Mouse (Mus musculus) urinary bladder, postnatal 25 days (tissue): ENCODE measurements around the gene Cdh5.

Experiments
- DNase-seq: peaks from one replicate; pipeline ENCODE4 v3.0.0; 2022; ENCODE audit warnings: low spot score

The Cdh5 gene

GRCm38 (mm10) chr8:104136277-104136676 lies 34.9 kb downstream of the Cdh5 start:
- DNase-seq: no peak

DNA sequence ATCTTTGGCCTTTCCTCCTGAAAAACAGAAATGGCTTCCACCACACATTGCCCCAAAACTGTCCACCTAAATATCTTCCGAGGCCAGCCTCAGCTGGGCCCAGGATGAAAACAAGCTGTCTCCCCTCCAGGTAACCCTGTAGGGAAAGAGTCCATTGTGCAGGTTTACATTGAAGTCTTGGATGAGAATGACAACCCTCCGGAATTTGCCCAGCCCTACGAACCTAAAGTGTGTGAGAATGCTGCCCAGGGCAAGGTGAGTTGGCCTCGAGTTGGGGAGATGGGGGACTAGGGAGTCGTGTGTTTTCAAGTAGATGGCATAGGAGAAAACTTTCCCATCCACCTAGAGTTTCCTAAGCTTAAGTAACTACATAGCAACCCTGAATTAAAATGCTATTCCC lies 36.2 kb downstream of the Cdh5 start:
- no peak for DNase-seq

GRCm38 (mm10) chr8:104140611-104141010 lies 39.2 kb downstream of the Cdh5 start:
- DNase-seq: no peak

- no peak for DNase-seq
Observed at GRCm38 (mm10) chr8:104142415-104142814, 41.0 kb downstream of the Cdh5 start.

GRCm38 (mm10) chr8:104143379-104143778 lies 42.0 kb downstream of the Cdh5 start:
- no peak for DNase-seq

DNA sequence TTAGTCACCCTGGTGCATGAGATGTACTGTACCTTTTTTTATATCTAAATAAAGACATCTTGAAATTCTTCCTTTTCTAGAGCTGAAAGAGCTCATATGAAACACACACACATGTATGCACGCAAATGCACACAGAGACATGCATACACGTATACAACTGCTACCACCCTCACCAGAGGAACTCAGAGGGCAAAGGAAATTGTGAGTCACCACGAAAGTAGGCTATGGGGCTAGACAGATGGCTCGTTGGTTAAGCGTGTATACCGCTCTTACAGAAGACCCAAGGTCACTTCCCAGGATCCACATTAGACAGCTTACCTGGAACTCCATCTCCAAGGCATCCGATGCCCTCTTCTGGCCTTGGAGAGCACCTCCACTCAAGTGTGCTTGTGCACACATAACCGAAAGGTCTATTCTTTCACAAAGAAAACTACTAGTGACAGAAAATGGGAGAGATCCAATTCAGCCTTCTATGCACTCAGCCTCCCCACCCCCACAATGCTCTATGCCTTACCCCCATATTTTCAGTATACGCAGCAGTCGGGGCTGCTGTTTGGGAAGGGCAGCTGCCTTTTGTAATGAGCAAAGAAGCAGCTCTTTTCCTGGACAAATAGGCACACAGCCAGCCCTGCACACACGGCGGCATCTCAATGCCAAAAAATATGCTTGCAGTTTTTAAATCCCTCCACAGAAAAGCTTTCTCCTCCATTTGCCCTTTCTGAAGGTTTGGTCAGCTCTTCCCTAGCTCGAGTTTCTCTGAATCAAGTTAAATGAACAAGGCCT lies 43.2 kb downstream of the Cdh5 start:
- no peak for DNase-seq

GRCm38 (mm10) chr8:104145981-104146689 lies 44.7 kb downstream of the Cdh5 start:
- peak; percentile 90 for DNase-seq

GRCm38 (mm10) chr8:104146717-104147494 lies 45.5 kb downstream of the Cdh5 start:
- no peak for DNase-seq

- no peak for DNase-seq
Observed at GRCm38 (mm10) chr8:104147947-104148346, 46.5 kb downstream of the Cdh5 start.

DNA sequence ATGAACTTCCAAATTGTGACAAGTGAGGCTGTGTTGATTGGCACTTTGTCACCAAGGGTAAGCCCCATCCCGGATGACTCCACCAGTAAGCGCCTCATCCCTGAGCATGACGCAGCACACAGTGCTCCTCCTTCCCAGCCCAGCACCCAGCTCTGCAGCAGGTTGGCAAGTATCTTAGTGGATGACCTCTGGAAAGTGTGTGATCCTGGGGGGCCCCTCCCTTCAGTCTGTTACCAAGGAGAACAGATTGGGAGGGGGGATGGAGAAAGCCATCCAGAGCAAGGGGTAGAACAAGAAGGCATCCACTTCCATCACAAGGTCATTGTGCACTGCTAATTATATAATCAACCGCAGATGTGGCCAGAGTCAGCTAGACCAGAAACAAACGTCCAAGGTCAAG lies 59.3 kb downstream of the Cdh5 start:
- no peak for DNase-seq

DNA sequence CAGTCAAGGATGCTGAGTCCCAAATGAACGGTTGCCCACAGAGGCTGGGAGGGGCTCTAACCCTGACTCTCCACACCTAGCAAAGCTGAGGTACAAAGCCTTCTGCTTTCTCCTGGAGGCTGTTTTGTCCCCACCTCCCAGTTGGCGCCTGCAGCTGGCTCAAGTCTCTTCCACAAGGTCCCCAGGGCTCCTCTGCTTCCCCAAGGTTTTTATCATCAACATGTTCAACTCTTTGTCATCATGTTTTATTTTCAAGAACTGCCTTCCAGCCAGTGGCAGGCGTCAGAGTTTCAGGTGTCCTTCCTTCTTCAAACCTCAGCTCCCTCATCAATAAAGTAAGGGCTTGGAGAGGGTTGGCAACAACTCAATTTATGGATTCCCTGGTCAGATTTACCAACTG lies 68.0 kb downstream of the Cdh5 start:
- no peak for DNase-seq

DNA sequence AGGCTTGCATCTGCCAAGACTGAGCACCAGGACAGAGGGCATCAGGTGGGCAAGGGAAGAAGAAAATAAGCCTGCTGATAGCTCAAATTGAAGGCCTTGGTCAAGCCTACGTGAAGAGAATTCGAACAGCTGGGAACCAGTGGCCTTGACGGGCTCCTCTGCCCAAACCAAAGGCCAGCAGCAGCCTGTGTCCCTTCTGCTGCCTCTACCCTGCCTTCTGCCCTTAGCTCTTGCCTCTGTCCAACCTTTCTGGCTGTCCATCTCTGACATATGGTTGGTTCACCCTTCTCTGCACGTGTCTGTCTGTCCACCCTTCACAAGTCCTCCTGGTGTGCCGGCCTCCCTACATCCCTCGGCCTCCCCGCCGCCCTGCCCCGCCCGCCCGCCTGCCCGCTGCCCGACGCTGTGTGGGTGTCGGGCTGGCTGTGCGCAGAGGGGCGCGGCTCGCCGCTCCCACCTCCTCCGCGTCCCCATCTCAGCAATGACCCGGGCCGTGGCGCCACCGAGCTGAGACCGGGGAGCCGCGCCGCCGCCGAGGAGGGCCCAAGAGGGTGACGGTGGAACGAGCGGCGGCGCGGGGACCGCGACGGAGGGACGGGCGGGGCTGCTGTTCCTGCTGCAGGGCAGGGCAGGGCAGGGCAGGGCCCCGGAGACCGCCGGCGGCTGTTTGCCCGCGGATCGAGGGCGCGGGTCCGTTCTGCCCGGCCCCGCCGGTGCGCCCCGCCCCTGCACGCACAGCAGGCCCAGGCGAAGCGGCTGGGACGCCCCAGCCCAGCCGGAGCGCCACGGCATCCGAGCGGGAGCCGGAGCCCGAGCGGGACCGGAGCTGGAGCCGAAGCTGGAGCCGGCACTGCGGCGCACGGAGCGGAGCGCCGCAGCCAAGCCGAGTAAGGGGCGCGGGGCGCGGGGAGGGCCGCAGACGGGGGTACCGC lies 69.0 kb downstream of the Cdh5 start, which contains the start of gene Bean1:
Gene Bean1 (plus strand): TSS at position 325 of the 932 bp plus-strand sequence.
- peak; percentile 28 for DNase-seq

- DNase-seq: no peak
Observed at GRCm38 (mm10) chr8:104171050-104171620, 69.7 kb downstream of the Cdh5 start.

DNA sequence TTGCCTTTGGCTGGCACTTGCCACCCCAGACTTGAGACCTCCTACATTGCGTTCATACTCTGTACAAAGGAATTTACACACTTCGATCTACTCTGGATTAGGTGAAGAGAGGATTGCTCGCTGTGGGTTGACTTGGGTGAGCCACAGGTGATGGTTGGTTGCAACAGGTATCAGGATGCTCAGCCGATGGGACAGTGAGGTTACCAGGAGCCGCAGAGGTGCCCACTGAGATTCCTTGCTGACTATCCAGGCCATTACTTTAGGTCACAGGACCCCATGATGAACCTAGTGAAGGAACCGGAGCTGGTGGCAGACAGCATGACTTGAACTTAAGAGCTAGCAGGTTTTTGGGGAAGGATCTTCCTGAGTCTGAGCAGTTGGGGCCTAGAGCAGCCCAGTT lies 71.0 kb downstream of the Cdh5 start:
- no peak for DNase-seq

DNA sequence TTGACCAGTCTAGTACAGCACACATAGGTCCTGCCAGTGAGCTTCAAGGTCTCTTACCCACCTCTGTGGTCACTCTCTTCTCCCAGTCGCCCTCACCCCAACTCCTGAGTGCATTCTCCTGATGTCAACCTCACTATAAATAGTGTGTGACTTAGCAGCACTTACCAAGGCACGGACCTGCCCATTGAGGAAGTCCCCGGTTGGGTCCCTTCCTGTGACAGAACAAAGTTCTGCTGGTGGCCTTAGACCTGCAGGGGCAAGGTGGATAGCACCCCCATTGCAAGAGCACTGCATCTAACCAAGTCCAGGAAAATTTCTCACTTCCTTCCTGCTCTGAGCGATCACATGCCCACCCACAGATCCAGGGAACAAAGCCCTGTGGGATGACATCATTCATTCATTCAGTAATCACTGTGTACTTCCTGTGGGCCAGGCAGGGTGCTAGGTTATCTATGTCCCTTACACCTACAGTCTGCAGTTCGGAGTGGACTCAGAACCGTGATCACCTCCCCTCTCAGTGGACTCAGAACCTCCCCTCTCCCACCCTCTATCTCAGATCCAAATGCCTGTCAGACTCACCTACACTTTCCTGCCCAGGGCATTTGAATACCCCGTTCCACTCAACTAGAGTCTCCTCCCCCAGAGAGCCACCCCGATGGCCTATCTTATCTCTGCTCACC lies 74.6 kb downstream of the Cdh5 start:
- no peak for DNase-seq

- DNase-seq: no peak
Observed at GRCm38 (mm10) chr8:104177054-104177453, 75.6 kb downstream of the Cdh5 start.

DNA sequence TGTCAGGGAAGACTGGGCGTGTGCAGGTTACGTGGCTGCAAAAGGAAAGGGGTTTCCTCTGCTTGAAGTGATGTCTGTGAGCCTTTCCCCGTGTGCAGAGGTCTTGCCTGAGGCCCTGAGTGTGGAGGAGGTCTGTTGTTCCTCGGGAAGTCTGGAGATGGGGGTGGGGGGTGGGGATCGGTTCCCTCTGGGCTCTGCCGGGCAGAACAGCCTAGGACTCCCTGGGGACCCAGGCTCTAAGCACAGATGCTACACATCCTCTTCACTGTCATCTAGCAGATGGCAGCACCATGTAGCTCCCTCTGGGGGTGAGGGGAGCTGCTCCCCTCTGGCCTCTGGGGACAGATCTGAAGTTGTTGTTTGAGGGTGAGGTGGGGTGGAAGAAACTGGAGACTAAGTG lies 83.5 kb downstream of the Cdh5 start:
- DNase-seq: no peak

DNA sequence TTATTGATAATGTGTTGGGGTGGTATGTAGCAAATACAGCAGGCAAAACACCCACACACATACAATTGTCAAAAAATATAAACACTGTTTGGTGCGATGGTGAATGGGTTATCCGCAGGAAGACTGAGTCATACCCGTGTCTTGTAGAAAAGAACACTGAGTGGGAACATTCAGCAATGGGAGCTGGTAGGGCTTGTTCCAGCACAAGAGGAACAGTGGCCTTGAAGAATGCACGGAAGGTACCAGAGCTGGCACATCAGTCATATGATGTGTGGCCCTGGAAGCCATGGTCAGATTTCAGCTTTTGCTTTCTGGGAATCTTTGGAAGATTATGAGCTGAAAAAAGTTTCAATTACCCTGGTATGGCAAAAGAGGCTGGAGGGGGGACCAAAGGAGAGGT lies 85.4 kb downstream of the Cdh5 start:
- no peak for DNase-seq

DNA sequence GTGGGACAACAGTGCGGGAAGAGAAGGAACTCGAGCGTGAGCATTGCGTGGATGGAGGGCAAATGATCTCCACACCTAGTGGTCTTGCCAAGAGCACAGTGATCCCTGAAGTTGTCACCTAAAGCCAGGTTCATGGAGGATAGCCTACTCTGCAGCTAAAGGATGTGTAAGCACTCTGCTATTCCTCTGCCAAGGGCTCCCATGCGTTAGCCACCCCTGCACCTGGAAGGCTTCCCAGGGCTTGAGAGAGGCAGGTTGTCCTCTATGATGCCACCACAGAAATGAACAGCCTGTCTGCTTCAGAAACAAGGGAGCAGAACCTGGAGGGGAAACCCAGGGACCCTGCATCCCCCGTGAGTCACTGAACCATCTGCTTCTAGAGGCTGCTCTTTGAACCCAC lies 86.2 kb downstream of the Cdh5 start:
- no peak for DNase-seq

DNA sequence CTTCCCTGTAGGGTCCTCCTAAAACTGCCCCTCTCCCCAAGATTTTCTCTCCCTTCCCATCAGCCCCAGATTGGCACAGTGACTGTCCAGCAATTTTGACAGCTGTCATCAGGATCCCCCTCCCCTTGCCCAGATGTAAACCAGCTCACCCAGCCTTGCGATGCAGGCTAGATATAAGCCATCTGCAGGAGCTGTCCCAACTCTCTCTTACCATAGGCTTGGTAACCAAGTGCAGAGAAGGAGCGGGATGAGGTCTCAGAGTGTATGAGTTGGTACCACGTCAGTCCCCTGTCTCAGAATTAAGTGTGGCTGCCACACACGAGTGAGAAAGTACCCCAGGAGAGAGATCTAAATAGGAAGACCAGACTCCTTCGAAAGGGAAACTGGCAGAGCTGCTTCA lies 87.0 kb downstream of the Cdh5 start:
- no peak for DNase-seq
